Mouse (Mus musculus): ENCODE measurements at regions not wholly inside any gene's neighbourhood (a gene's known extent, or its start where the extent isn't known, plus 50 kb on each side); places are given as distances from the start of the nearest gene placed in this dataset.

GRCm38 (mm10) chr3:136611682-136612081 lies 58.2 kb upstream of the Ppp3ca start:
- H3K9ac ChIP-seq (replicated peaks): no peak overlapping the region
- no peak overlapping the region for H3K4me3 ChIP-seq (replicated peaks)
- H3K27ac ChIP-seq: no peak overlapping the region
- no peaks in the 10 kb centered on the region for H3K27me3 ChIP-seq
- H3K36me3 ChIP-seq: no peaks in the 10 kb centered on the region
- WGBS: 87% methylated on average over 4 of the region's 4 CpGs
- no peak overlapping the region for H3K4me2 ChIP-seq
- no peak for ATAC-seq (ENCODE audit: insufficient number of reproducible peaks, insufficient read depth, low FRiP score, low TSS enrichment, low read depth)
- H3K9me3 ChIP-seq: no peaks in the 10 kb centered on the region
- H3K4me1 ChIP-seq (replicated peaks): peaks cover 16% of the 10 kb centered on the region

GRCm38 (mm10) chr3:136610556-136610924 lies 59.4 kb upstream of the Ppp3ca start:
- no peak for ATAC-seq (ENCODE audit: insufficient number of reproducible peaks, insufficient read depth, low FRiP score, low TSS enrichment, low read depth)

GRCm38 (mm10) chr3:136609855-136610555 lies 59.9 kb upstream of the Ppp3ca start:
- H3K9ac ChIP-seq (replicated peaks): no peak overlapping the region; the same call in 1 of the 2 replicates
- H3K4me2 ChIP-seq: peak overlapping the region; percentile 26; the same call in 1 of the 2 replicates
- H3K27me3 ChIP-seq: no peaks in the 10 kb centered on the region
- peaks cover 16% of the 10 kb centered on the region for H3K4me1 ChIP-seq (replicated peaks)
- H3K36me3 ChIP-seq: no peaks in the 10 kb centered on the region
- WGBS: 21% methylated on average over 6 of the region's 6 CpGs
- H3K4me3 ChIP-seq (replicated peaks): no peak overlapping the region
- H3K27ac ChIP-seq: peak overlapping the region; percentile 64; the same call in 1 of the 2 replicates
- no peaks in the 10 kb centered on the region for H3K9me3 ChIP-seq
- ATAC-seq (ENCODE audit: insufficient number of reproducible peaks, insufficient read depth, low FRiP score, low TSS enrichment, low read depth): peak; percentile 63; the same call in 1 of the 2 replicates

More at GRCm38 (mm10) chr3:136610556-136610924, 59.4 kb upstream of the Ppp3ca start:
- no peak overlapping the region; the same call in 1 of the 2 replicates for H3K9ac ChIP-seq (replicated peaks)
- peak overlapping the region; percentile 26; the same call in 1 of the 2 replicates for H3K4me2 ChIP-seq
- 15% methylated on average over 5 of the region's 5 CpGs for WGBS
- H3K9me3 ChIP-seq: no peaks in the 10 kb centered on the region
- peak overlapping the region; percentile 64; the same call in 1 of the 2 replicates for H3K27ac ChIP-seq
- peaks cover 16% of the 10 kb centered on the region for H3K4me1 ChIP-seq (replicated peaks)
- no peak overlapping the region for H3K4me3 ChIP-seq (replicated peaks)
- H3K27me3 ChIP-seq: no peaks in the 10 kb centered on the region
- no peaks in the 10 kb centered on the region for H3K36me3 ChIP-seq

- Histone ChIP-seq H3K4me1 (replicated peaks) (no peaks in the 10 kb centered on the region), H3K4me3 (replicated peaks) (no peak overlapping the region), H3K36me3 (no peaks in the 10 kb centered on the region), H3K27me3 (no peaks in the 10 kb centered on the region), H3K4me2 (no peak overlapping the region), H3K27ac (no peak overlapping the region), H3K9me3 (no peaks in the 10 kb centered on the region), H3K9ac (replicated peaks) (no peak overlapping the region)
- ATAC-seq (ENCODE audit: insufficient number of reproducible peaks, insufficient read depth, low FRiP score, low TSS enrichment, low read depth): no peak
- 65% methylated on average over 1 of the region's 1 CpGs for WGBS
These were observed 68.2 kb upstream of the Ppp3ca start for GRCm38 (mm10) chr3:136601706-136602105.

- 98% methylated on average over 1 of the region's 1 CpGs for WGBS
- no peak overlapping the region for H3K4me3 ChIP-seq (replicated peaks)
- H3K27ac ChIP-seq: no peak overlapping the region
- H3K4me2 ChIP-seq: no peak overlapping the region
- no peaks in the 10 kb centered on the region for H3K4me1 ChIP-seq (replicated peaks)
- no peaks in the 10 kb centered on the region for H3K9me3 ChIP-seq
- H3K36me3 ChIP-seq: no peaks in the 10 kb centered on the region
- no peak for ATAC-seq (ENCODE audit: insufficient number of reproducible peaks, insufficient read depth, low FRiP score, low TSS enrichment, low read depth)
- H3K27me3 ChIP-seq: no peaks in the 10 kb centered on the region
- no peak overlapping the region for H3K9ac ChIP-seq (replicated peaks)
These were observed 86.0 kb upstream of the Ppp3ca start for GRCm38 (mm10) chr3:136583937-136584336.

GRCm38 (mm10) chr3:136578016-136578415 lies 91.9 kb upstream of the Ppp3ca start:
- no peak overlapping the region for H3K4me2 ChIP-seq
- H3K4me3 ChIP-seq (replicated peaks): no peak overlapping the region
- no peaks in the 10 kb centered on the region for H3K4me1 ChIP-seq (replicated peaks)
- WGBS: 78% methylated on average over 3 of the region's 3 CpGs
- H3K9ac ChIP-seq (replicated peaks): no peak overlapping the region
- no peaks in the 10 kb centered on the region for H3K27me3 ChIP-seq
- no peak for ATAC-seq (ENCODE audit: insufficient number of reproducible peaks, insufficient read depth, low FRiP score, low TSS enrichment, low read depth)
- H3K9me3 ChIP-seq: no peaks in the 10 kb centered on the region
- H3K36me3 ChIP-seq: no peaks in the 10 kb centered on the region
- H3K27ac ChIP-seq: no peak overlapping the region

GRCm38 (mm10) chr3:136570517-136570916 lies 99.4 kb upstream of the Ppp3ca start:
- H3K36me3 ChIP-seq: no peaks in the 10 kb centered on the region
- no peaks in the 10 kb centered on the region for H3K27me3 ChIP-seq
- H3K4me3 ChIP-seq (replicated peaks): no peak overlapping the region
- no peak overlapping the region for H3K9ac ChIP-seq (replicated peaks)
- WGBS: 61% methylated on average over 1 of the region's 1 CpGs
- H3K4me1 ChIP-seq (replicated peaks): no peaks in the 10 kb centered on the region
- H3K9me3 ChIP-seq: no peaks in the 10 kb centered on the region
- no peak overlapping the region for H3K27ac ChIP-seq
- ATAC-seq (ENCODE audit: insufficient number of reproducible peaks, insufficient read depth, low FRiP score, low TSS enrichment, low read depth): no peak
- H3K4me2 ChIP-seq: no peak overlapping the region

- Histone ChIP-seq H3K9ac (replicated peaks) (no peak overlapping the region), H3K9me3 (no peaks in the 10 kb centered on the region), H3K27me3 (no peaks in the 10 kb centered on the region), H3K27ac (no peak overlapping the region), H3K4me3 (replicated peaks) (no peak overlapping the region), H3K4me1 (replicated peaks) (no peaks in the 10 kb centered on the region), H3K36me3 (no peaks in the 10 kb centered on the region), H3K4me2 (no peak overlapping the region)
- 95% methylated on average over 2 of the region's 2 CpGs for WGBS
- ATAC-seq (ENCODE audit: insufficient number of reproducible peaks, insufficient read depth, low FRiP score, low TSS enrichment, low read depth): no peak
These were observed 113.4 kb upstream of the Ppp3ca start for GRCm38 (mm10) chr3:136556488-136556887.

- ATAC-seq (ENCODE audit: insufficient number of reproducible peaks, insufficient read depth, low FRiP score, low TSS enrichment, low read depth): no peak
- H3K9me3 ChIP-seq: no peaks in the 10 kb centered on the region
- no peaks in the 10 kb centered on the region for H3K36me3 ChIP-seq
- no peaks in the 10 kb centered on the region for H3K4me1 ChIP-seq (replicated peaks)
- H3K9ac ChIP-seq (replicated peaks): no peak overlapping the region
- WGBS: 84% methylated on average over 1 of the region's 1 CpGs
- no peaks in the 10 kb centered on the region for H3K27me3 ChIP-seq
- no peak overlapping the region for H3K4me2 ChIP-seq
- no peak overlapping the region for H3K4me3 ChIP-seq (replicated peaks)
- no peak overlapping the region for H3K27ac ChIP-seq
These were observed 120.5 kb upstream of the Ppp3ca start for GRCm38 (mm10) chr3:136549471-136549870.

- Histone ChIP-seq H3K4me2 (no peak overlapping the region), H3K9me3 (no peaks in the 10 kb centered on the region), H3K27ac (no peak overlapping the region), H3K4me3 (replicated peaks) (no peak overlapping the region), H3K4me1 (replicated peaks) (no peaks in the 10 kb centered on the region), H3K36me3 (no peaks in the 10 kb centered on the region), H3K9ac (replicated peaks) (no peak overlapping the region), H3K27me3 (no peaks in the 10 kb centered on the region)
- WGBS: 91% methylated on average over 1 of the region's 1 CpGs
- ATAC-seq (ENCODE audit: insufficient number of reproducible peaks, insufficient read depth, low FRiP score, low TSS enrichment, low read depth): no peak
These were observed 138.3 kb upstream of the Ppp3ca start for GRCm38 (mm10) chr3:136531604-136532003.

- Histone ChIP-seq H3K27ac (no peak overlapping the region), H3K9me3 (no peaks in the 10 kb centered on the region)
- no peak for ATAC-seq (ENCODE audit: insufficient number of reproducible peaks, insufficient read depth, low FRiP score, low TSS enrichment, low read depth)
These were observed 161.3 kb upstream of the Ppp3ca start for GRCm38 (mm10) chr3:136508575-136508974.

GRCm38 (mm10) chr3:136507070-136507469 lies 162.9 kb upstream of the Ppp3ca start:
- Histone ChIP-seq H3K4me3 (replicated peaks) (no peak overlapping the region), H3K4me1 (replicated peaks) (no peaks in the 10 kb centered on the region), H3K4me2 (no peak overlapping the region), H3K27me3 (no peaks in the 10 kb centered on the region), H3K9ac (replicated peaks) (no peak overlapping the region), H3K36me3 (no peaks in the 10 kb centered on the region), H3K9me3 (no peaks in the 10 kb centered on the region), H3K27ac (no peak overlapping the region)
- ATAC-seq (ENCODE audit: insufficient number of reproducible peaks, insufficient read depth, low FRiP score, low TSS enrichment, low read depth): no peak
- 67% methylated on average over 7 of the region's 7 CpGs for WGBS

More at GRCm38 (mm10) chr3:136508575-136508974, 161.3 kb upstream of the Ppp3ca start:
- Histone ChIP-seq H3K4me3 (replicated peaks) (no peak overlapping the region), H3K9ac (replicated peaks) (no peak overlapping the region), H3K4me2 (no peak overlapping the region), H3K4me1 (replicated peaks) (no peaks in the 10 kb centered on the region), H3K27me3 (no peaks in the 10 kb centered on the region), H3K36me3 (no peaks in the 10 kb centered on the region)
- WGBS: 88% methylated on average over 2 of the region's 2 CpGs
